Mouse (Mus musculus): Measurements from ENCODE around the gene Cyp1b1. TPM values are rescaled to one million over a fixed set of nuclear protein-coding genes. Genes with fewer than 3 reads are reported as not detected.

Gene Cyp1b1
- total RNA-seq (2022) = 10 to 100 TPM; 35.6 to 48.3 (median 38.9) TPM

DNA sequence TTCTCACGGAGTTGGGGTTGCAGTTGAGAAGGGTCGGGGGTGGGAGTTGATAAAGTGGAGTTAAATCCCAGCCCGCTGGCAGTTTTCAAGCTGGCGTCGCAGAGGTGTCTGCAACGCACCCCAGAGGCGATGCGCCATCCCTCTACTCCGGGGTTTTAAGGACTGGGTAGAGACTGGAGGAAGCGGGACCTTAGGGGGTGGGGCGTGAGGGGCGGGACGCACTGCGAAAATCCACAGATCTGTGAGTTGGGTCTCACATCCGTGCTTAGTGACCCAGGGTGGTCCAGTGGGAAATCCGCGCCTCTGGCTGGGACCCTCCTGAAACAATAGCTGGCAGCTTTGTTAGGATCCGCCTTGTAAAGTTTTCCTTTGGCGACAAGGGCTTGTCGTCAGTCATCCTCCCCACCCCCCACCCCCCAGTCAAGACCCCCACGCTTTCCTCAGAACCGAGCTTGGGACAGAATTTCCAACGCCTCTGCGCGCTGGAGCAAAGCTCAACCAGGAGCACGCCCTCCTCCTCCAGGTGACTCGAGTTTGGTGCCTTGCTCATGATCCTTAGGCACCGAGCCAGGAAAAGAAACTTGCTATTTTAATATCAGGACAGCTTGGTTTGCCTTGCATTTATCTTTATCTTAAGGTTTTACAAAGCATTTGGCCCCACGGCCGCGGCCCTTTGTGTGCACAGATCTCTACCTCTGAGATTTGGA is at the start of gene Cyp1b1:
Gene Cyp1b1 (minus strand): TSS at position 131 of the 707 bp plus-strand sequence.
- no peak for DNase-seq

- no peak for DNase-seq
These were observed 47.0 kb upstream of the Cyp1b1 start for GRCm38 (mm10) chr17:79761841-79762240.

GRCm38 (mm10) chr17:79753831-79754230 is 39.0 kb upstream of the Cyp1b1 start:
- no peak for DNase-seq

DNA sequence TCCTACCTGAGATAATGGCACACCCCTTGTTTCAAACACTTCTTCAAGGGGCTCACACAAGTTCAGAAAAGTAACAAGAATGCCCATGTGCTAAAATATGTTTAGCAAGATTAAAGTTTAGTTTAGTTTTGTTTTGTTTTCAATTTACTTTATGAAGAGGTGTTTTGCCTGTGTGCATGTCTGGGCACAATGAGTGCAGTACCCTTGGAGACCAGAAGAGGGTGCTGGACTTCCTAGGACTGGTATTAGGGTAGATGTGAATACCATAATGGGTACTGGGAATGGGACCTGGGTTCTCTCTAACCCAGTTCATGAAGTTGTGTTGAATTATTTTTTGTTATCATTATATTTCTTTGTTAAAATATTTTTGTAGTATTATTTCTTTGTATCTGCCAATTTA is 38.0 kb upstream of the Cyp1b1 start:
- no peak for DNase-seq

- DNase-seq = no peak
These were observed 36.9 kb upstream of the Cyp1b1 start for GRCm38 (mm10) chr17:79751661-79752191.

DNA sequence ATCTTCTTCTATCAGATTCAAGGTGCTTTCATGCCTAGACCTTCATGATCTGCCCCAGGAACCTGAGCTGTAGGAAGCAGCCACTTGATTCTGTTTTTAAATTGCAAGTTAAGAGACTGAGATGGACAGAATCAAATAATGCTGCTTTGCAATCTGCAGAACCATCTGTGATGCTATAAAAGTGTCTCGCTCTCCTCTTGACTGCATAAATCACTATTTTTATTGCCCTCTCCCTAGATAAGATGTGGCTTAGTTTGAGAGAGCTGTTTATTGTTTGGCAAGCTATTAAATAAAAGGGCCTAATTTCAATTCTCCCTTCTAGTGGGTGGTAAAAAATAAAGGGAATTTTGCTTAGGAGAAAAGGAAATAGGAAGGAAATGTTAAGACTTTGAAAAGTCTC is 34.8 kb upstream of the Cyp1b1 start:
- DNase-seq = no peak

DNA sequence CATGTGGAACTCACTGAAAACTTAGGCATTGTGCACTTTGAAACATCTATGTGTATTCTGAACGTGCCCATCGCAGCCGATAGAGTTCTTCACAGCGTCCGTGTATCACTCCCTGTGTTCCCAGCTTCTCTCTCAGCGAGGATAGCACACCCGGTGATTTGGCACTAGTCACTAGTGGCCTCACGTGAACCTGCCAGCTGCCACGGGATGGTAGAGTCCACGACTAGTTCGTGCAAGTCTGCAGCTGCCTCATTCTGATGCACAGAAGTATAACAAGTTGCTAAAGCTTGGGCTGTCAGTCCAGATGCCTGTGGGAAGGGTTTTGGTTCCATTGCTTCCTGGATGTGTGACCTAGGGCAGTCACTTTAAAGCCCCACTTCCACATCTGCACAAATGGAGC is 32.1 kb upstream of the Cyp1b1 start:
- no peak for DNase-seq

DNA sequence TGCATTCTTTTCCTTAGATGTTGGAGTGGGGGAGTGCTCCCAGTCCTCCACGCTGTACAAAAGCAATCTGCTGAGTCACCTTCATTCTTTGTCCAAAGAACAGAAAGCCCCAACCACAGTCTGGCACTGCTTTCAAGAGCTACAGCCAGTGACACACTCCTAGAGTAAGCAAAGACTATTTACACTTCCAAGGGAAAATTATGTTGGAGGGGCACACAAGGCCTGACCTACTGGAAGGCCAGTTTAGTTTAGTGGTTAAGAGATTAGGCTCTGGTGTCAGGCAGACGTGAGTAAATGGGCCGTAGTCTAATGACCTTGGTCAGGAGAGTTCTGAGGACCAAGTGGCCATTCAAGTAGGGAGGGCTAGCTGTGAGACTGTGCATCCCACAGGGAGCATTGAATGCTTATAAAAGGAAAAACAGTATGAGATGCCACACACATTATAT is 31.3 kb upstream of the Cyp1b1 start:
- DNase-seq = peak; percentile 20

- no peak for DNase-seq
These were observed 30.3 kb upstream of the Cyp1b1 start for GRCm38 (mm10) chr17:79745051-79745731.

- DNase-seq = no peak
These were observed 28.6 kb upstream of the Cyp1b1 start for GRCm38 (mm10) chr17:79743507-79743906.

GRCm38 (mm10) chr17:79742635-79743034 is 27.8 kb upstream of the Cyp1b1 start:
- DNase-seq = no peak

DNA sequence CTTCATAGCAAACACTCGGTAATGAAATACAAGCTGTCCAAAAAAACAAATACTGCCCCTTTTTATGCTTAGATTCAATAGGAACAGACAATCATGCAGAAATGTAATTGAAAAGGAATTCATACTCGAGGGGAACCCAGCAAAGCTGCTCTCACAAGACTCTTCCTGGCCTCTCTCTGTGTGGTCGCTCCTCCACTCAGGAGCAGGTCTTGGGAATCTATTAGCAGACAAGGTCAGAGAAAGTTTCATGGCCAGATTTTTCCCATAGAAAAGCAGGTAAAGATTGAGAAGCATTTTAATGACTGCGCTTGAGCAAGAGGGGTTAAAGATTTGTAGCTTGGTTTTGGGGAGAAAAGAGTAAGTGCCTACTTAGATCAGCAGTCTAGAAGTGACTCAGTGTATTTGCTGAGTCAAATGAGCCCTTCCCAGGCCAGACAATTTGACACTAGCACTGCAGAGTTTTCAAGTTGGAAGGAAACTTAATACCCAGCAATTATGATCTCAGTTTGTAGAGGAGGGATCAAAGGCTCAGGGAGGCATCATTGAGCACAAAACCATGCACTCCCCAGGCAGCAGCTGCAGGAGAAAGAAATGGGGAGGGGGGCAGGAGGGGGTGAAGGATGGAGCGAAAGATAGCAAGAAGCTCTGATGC is 24.1 kb upstream of the Cyp1b1 start:
- no peak for DNase-seq

- no peak for DNase-seq
These were observed 22.7 kb upstream of the Cyp1b1 start for GRCm38 (mm10) chr17:79737598-79737997.

GRCm38 (mm10) chr17:79733039-79733438 is 18.2 kb upstream of the Cyp1b1 start:
- DNase-seq = no peak

DNA sequence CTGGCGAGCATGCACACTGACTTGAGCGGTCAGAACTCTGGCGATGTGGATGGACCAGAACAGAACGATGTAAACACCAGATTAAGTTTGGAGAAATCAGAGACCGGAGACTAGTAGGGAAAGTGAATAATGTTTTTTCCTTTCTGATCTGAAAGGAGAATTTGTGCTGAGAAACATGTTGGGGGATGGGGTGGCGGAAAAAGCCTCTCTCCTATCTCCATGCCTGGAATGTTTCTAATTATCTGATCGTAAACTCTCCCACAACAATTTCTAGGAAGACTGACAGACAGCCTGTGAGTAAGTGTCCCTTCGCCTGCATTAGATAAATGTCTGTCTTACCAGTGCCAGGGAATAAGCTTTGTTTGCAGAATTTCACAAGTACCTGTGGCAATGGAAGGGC is 16.1 kb upstream of the Cyp1b1 start:
- DNase-seq = no peak

- DNase-seq = no peak
These were observed 14.0 kb upstream of the Cyp1b1 start for GRCm38 (mm10) chr17:79728585-79729503.

DNA sequence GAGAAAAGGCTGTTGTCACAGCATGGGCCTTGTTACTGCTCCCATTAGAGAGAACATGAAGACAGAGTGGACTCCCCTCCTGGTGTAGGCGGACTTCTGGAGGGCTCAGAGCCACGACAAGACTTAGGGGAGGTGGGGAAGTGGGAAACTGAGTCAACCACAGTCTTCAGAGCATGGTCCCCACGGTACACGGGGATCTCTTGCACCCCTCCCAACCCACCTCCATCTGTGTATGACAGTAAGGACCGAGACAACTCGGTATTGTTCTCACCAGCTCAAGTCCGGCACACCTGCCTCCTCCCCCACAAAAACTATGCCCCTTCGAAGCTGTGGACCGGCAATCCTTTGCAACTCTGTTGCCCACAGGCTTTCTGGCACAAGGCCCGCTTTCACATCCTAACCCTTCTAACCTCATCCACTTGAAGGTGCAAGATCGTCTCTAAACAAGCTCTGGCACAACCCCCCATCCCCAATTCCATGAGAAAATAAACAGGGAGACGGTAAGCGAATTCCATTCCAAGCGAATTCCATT is 13.3 kb upstream of the Cyp1b1 start:
- no peak for DNase-seq

DNA sequence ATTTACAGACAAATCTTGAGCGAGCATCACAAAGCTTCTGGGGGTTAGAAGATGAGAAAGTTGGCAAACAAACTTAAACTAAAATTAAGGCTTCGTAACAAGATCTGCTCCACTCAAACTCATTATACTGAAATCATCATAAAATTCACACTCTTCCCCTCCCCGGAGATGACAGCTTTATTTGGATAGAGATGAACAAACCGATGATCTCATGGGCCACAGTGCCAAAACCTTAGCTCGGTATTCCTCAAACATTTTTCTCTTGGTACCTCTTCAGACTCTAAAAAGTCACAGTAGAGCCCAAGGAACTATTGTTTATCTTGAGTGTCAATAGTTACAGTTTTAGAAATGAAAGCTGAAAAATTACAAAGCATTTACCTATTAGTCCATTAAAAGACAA is 11.8 kb upstream of the Cyp1b1 start:
- DNase-seq = no peak

DNA sequence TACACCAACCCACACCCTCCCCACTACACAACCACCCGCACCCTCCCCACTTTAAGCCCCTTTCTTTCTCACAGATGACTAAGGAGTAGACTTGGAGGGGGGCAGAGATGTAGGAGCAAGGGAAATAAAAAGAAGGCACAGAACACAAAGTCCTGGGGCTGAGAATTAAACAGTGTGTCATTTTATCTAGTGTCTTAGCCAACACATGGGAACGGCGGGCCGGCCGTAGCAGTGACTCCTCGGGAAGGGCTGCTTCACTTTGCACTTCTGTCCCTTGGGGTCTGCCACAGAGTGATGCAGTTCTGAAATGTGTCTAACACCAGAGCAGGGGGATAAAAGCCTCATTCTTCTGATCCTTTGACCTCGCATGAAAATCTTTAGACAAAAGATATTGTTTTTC is 5.8 kb upstream of the Cyp1b1 start:
- DNase-seq = no peak

DNA sequence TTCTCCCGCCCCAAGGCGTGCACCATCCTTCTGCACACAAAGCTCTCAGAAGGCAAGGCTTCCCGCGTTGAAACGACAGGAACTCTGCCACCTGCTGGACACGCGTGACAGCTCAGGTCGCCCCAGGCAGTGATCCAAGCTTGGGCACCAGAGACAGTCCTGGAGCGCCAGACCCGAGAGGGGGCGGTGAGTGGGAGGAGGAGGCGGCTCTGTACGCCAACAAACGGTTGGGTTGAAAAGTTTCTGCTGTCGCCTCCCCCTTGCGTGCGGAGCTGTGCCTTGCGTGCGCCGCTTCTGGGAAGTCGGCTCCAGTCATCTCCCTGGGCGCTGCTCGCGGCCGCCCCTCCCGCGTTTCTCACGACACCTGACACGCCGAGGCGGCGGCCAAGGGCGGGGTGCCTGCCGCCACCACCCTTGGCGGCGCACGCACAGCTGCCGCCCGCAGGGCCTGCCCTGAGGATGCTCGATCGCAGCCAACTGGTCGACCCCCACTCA is 835 bp upstream of the Cyp1b1 start:
- DNase-seq = peak; percentile 80

DNA sequence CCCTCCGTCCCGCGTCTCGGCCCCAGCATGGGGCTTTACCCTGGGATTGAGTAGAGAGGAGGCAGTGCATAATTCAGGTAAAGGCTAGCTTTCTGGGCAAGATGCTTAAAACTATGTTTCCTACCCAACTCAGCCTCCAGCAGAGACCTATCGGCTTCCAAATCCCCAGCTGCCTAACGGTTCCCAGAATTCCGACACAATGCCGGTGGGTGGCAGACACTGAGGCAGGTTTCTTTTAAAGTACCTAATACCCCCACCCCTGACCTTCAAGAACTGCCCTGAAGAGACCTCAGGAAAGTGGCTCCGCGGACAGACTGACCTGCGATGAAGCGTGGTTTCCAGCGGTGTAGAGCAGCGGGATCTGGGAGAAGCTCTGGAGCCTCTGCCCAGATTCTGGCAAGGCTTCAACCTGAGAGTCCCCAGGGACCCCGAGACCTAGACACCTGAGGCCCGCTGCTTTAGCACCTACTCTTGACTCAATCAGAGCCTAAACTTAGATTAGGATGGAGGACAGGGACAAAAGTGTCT is 429 bp downstream of the Cyp1b1 start:
- no peak for DNase-seq

All from adrenal gland, adult 8-10 months (tissue).